Mouse (Mus musculus) MN1 (cell line): Measurements from ENCODE around the gene Sec61b.

Experiments
- DNase-seq: peaks from one replicate; pipeline ENCODE4 v3.0.0-alpha.2; 2016; ENCODE audit warnings: low spot score

Sec61b gene

DNA sequence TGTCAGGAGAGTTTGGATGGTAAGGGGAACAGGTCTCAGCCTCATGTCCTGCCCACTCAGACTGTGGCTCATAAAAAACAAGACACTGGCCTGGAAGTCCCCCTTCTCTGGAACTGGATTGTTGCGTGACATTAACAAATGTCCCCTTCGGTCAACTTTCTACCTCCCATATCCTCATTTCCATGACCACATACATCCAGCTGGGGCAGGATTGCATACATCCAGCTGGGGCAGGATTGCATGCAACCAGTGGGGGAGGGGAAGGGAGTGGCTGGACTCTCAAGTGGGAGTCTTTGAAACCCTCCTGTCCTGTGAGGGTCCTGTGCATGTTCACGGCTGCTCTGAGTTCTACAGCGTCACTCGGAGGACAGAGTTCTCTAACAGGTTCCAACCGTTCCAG, 16.8 kb downstream of the Sec61b start:
- peak; percentile 20 for DNase-seq

DNA sequence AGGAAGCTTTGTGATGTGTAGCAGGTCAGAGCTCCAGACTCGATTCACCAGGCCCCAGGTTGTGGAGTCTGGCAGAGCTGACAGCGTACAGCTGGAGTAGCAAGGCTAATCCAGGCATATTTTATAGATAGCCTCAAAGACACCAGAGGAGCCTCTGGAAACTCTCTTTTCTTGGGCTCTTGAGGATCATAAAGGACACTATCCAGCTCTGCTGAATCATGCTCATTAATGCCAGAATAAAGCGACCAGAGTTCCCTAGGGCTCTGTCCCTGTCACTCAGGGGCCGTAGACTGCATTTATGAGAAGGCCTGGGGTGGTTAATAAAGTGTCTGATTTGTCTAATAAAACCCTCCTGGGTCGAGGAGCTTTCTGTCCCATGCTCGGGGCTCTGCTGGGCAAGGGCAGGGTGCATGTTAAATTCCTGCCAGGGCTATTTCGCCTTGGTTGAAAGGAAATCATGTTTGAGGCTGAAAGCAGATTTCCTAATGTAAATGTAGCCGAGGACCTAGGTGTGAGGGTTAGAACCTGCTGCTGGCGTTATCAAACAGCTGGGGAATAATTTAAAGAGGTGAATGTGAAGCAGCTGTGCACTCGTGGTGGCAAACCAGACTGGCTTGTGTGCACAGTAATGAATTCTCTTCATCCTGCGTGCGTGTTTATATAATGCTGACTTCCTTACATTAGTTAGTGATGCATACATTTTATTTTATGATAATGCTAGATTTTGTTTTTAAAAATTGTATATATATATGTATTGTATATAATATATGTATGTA, 18.0 kb downstream of the Sec61b start:
- DNase-seq: peak; percentile 64

DNA sequence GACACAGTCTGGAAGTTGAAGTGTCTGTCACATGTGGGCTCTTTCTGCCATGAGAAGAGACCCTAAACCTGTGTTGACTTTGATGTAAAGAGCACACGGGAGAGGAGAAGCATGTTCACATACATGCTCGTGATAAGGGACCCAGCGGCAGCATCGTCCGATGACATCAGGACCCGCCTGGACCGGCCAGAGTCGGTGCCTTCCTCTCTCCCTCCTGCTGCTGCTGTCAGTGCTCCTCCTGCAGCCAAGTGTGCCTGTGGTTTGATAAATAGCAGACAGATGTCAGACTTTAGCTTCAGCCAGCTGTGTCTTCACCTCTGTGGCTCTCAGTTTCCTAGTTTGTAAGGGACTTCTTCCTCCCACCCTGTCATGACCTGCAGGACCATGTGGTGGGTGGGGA, 19.0 kb downstream of the Sec61b start:
- peak; percentile 54 for DNase-seq

DNA sequence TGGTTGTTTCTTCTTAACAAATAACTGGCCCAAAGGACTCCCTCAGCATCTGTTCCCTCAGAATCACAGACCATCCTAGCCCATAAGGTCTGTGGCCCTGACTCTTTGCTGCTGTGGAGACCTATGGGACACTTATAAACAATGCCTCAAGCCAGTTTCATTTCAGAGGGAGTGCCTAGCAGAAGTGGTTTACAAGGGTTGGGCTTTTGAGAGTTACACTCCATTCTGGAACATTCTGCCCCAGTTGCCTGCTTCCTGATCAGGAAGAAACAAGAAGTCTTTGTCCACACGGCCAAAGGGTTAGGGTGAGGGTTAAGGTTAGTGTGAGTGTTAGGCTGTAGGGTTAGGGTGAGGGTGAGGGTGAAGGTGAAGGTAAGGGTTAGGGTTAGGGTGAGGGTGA, 19.7 kb downstream of the Sec61b start:
- no peak for DNase-seq

DNA sequence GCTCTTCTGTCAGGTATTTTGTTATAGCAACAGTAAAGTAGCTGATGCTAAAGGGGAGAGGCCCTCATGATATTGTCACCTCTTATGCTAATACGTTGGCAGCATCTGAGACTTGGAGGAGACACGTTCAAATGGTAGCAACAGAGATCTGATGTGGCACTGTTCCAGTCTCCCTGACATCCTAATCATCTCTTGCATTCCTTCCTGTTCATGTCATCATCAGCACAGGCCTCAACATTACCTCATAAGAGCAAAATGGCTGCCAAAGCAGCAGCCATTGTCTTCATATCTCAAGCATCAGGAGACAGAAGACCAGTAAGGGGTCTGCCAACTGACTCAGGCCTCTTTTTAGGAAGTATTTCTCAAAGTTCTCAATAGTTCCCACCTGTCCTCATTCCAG, 20.2 kb downstream of the Sec61b start:
- DNase-seq: peak; percentile 14

DNA sequence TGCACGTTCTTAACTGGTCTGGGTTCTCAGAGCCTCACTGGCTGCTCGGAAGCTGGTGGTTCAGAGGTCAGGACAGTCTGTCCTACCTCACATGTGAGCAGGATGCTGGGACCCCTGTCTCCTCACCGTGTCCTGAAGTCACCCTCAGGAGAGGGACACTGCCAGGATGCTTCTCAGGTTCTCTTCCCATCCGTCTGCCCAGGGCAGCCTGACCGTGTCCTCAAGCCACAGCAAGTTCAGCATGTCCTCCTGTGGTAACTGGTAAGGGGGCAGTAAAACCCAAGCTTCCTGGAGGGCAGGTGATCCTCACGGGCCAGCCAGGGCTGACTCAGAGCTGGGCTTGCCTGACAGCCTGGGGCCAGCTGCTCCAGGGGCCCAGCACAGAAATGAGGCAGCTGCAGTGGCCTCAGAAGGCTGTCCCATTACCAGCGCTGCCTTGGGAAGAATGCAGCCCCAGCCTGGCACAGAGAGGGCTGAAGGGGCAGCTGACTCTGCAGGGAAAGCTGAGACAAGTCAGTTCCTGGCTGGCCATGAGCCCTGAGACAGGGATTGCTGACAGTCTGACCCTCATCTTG, 23.4 kb downstream of the Sec61b start:
- no peak for DNase-seq

DNA sequence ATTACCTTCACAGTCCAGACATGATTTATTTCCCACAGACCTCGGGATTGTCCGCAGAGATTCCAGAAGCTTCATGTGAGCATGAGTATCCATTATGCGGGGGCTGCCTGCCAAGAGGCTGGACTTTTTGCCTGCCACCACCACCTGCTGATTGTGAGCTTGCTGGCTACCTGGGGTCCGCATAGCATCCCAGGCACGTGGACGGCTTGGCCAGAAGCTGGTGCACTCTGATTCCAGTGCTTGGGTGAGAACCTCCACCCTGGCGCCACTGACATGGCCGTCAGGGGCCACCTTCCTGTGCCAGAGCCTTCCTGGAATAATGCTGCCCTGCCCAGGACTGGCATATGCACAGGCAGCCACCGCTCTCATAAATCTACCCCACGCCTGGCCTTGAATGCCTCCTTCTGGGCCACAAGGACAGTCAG, 24.7 kb downstream of the Sec61b start:
- DNase-seq: no peak

DNA sequence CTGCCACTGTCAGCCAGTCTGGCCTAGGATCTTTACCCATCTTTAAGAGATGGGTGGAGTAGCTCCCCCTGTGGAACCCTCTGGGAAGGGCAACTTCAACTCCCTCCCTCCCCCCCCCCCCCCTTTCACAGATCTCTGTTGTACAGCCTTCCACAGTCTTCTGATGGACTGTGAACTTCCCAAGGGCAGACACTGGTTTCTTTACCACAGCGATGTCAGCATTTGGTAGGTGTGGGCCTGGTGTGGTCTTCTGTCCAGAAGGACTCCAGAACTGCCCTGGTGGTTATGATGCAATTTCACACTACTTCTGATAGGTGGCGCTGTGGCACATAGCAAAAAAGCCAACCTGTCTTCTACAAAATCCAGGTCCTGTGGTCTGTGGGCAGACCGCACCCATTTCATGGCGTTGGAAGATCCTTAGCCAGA, 28.1 kb downstream of the Sec61b start:
- DNase-seq: peak; percentile 70

DNA sequence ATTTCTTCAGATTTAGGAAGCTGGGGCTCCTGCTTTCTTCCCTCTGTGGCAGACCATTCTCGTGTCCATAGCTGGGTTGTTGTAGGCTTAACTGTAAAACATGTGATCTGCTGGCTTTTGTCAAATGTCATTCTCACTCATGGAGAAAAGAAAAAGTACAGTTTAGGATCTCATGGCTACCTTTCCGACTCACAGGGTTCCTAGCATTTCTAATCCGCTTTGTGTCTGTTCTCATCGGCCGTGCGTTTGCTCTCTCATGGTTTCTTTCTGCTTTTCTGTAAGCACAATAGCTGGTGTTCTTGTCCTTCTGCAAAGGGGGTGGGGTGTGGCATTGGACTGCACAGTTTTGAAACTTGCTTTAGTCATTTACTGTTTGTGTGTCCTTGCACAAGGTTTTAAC, 28.6 kb downstream of the Sec61b start:
- DNase-seq: no peak

DNA sequence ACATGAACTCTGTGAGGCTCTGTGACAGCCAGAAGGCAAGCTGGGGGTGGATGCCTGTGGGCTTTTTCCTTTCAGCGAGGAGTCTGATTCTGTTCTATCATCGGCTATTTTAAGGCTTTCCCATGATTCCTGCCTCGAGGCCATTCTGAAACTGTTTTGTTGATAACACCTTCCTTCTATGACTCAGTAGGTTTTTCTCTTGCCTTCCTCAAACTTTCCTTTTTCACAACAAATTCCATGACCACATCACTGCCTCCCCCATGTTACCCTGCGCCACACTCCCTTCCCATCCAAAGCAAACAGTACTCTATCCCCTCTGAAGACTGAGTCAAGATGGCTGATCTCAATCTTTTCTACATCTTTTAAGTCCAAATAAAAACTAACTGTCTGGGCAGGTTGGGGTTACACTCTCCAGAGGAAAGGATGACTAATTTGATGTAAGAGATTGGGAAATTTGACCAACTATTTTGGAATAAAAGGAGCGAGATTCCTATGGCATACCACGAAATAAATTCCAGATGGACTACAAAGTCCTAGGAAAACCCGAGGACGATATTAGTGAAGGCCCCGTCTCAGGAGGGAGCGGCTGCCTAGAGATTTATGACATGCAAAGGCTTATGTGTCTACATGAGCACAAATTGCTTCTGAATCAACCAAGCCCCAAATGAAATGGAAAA, 30.5 kb downstream of the Sec61b start:
- DNase-seq: no peak

DNA sequence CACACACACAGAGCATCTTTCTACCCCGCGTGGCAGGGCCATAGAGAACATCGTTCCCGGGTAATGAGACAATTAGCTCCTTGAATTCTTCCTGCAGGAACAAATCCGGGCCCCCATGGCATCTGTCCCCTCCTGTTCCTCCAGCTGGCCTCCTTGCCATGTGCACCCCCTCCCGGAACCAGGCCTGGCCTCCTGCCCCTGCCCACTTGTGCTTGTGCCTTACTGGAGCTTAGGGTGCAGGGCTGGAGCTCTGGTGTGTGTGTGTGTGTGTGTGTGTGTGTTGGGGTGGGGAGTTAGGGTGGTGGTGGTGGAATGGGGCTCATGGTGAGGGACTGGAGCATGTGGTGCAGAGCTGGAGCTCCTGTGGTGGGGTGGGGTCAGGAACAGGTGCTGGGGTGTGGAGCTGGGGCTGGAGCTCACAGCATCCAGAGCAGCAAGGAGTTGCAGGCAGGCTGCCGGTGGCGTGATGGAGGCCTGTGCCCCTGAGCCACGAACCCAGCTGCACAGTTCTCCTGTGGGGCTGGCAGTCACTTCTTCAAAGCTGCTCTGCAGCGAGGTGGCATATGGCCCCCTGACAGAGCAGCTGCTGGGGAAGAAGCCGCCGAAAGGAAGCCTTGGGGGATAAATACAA, 44.2 kb downstream of the Sec61b start:
- peak; percentile 6 for DNase-seq

DNA sequence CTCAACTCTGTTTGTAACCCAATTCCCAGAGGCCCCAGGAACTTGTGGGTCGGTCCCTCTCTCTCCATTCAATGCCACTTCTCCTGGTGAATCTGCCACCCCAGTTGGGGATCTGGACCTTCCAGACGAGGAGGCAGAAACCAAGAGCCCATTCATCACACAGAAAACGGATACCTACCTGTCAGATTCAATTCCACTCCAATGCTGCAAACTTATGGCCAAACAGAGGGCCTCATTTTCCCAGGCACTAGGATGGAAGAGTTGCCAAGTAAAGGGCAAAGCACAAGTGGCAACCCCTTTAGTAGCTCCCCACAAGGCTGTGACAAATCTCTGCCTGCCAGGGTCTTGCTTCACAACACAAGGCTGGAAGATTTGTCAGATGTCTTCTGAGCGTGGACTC, 45.6 kb downstream of the Sec61b start:
- DNase-seq: no peak

DNA sequence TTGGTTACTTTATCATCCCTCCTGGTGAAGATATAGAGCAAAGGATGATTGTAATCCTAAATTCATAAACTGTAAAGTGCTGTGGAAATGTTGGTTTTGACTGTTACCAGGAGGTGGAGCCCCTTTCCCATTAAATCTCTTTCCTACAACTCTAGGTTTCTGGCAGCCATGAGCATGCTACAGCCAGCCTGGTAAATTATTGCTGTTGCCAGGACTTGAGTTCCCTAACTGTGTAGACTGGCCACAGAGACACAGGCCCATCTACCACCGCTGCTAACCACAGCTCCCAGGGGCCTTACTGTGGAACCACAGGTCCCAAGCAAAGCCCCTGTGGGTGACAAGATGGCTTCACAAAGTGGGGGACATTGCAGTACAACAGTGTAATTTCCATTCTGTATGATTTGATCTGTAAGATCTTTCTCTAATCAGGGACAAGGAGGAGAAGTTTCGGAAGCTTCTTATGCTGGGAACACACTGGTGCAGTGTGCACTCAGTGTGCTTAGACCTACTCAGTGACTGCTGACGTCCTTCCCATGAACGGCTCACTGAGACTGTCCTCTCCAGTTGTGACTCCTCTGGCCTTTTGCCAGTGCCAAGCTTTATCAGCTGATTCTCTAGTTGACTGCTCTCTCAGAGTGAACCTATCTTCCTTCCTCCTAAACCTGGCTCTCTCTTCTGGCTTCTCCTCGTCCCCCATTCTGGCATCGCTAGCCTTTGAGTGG, 47.6 kb downstream of the Sec61b start:
- peak; percentile 73 for DNase-seq

DNA sequence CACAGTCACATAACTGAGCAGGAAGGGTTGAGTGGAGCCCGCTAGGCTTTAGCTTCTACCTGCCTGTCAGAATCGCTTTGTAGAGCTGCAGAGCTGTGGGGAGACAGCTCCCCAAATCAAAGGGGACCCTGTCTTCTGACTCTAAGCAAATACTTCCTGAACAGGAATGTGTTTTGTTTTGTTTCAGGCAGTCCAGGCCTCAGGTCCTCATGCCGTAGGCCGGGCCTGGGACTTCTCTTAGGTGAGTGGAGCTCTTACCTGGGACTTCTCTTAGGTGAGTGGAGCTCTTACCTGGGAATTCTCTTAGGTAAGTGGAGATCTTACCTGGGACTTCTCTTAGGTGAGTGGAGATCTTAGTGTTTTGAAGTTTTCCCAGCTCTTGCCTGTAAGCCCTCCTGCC, 55.4 kb downstream of the Sec61b start:
- no peak for DNase-seq
